Mouse (Mus musculus): Measurements from ENCODE around the gene Stat5b.

Gene Stat5b

GRCm38 (mm10) chr11:100870256-100870967 lies 19.9 kb upstream of the Stat5b start:
- no peak for DNase-seq (ENCODE audit: inconsistent ontology term)

GRCm38 (mm10) chr11:100865618-100866017 lies 15.1 kb upstream of the Stat5b start:
- DNase-seq (ENCODE audit: inconsistent ontology term), result no peak

- no peak for DNase-seq (ENCODE audit: inconsistent ontology term)
Measured at GRCm38 (mm10) chr11:100863141-100863540, 12.6 kb upstream of the Stat5b start.

GRCm38 (mm10) chr11:100861836-100862235 lies 11.3 kb upstream of the Stat5b start:
- no peak for DNase-seq (ENCODE audit: inconsistent ontology term)

- DNase-seq (ENCODE audit: inconsistent ontology term), result no peak
Measured at GRCm38 (mm10) chr11:100861335-100861734, 10.8 kb upstream of the Stat5b start.

- DNase-seq (ENCODE audit: inconsistent ontology term), result peak; percentile 83
Measured at GRCm38 (mm10) chr11:100860198-100861048, 9.9 kb upstream of the Stat5b start.

GRCm38 (mm10) chr11:100859579-100860075 lies 9.1 kb upstream of the Stat5b start:
- no peak for DNase-seq (ENCODE audit: inconsistent ontology term)

- DNase-seq (ENCODE audit: inconsistent ontology term), result peak; percentile 85
Measured at GRCm38 (mm10) chr11:100858935-100859578, 8.5 kb upstream of the Stat5b start, which contains the start of gene Stat5a. TSS of gene Stat5a (plus strand) at chr11:100859351.

GRCm38 (mm10) chr11:100857960-100858359 lies 7.4 kb upstream of the Stat5b start:
- DNase-seq (ENCODE audit: inconsistent ontology term), result no peak

- no peak for DNase-seq (ENCODE audit: inconsistent ontology term)
Measured at GRCm38 (mm10) chr11:100855178-100855577, 4.7 kb upstream of the Stat5b start.

- no peak for DNase-seq (ENCODE audit: inconsistent ontology term)
Measured at GRCm38 (mm10) chr11:100854268-100854667, 3.7 kb upstream of the Stat5b start.

- no peak for DNase-seq (ENCODE audit: inconsistent ontology term)
Measured at GRCm38 (mm10) chr11:100853018-100853417, 2.5 kb upstream of the Stat5b start.

- DNase-seq (ENCODE audit: inconsistent ontology term), result no peak
Measured at GRCm38 (mm10) chr11:100852088-100852487, 1.6 kb upstream of the Stat5b start.

GRCm38 (mm10) chr11:100850778-100851528 lies 429 bp upstream of the Stat5b start:
- DNase-seq (ENCODE audit: inconsistent ontology term), result peak; percentile 40

- peak; percentile 46 for DNase-seq (ENCODE audit: inconsistent ontology term)
Measured at GRCm38 (mm10) chr11:100849456-100850037, 977 bp downstream of the Stat5b start.

GRCm38 (mm10) chr11:100848789-100849379 lies 1.6 kb downstream of the Stat5b start:
- DNase-seq (ENCODE audit: inconsistent ontology term), result no peak

- no peak for DNase-seq (ENCODE audit: inconsistent ontology term)
Measured at GRCm38 (mm10) chr11:100848080-100848479, 2.4 kb downstream of the Stat5b start.

- DNase-seq (ENCODE audit: inconsistent ontology term), result no peak
Measured at GRCm38 (mm10) chr11:100847572-100847971, 3.0 kb downstream of the Stat5b start.

GRCm38 (mm10) chr11:100845793-100846192 lies 4.7 kb downstream of the Stat5b start:
- DNase-seq (ENCODE audit: inconsistent ontology term), result no peak

- DNase-seq (ENCODE audit: inconsistent ontology term), result no peak
Measured at GRCm38 (mm10) chr11:100844121-100844520, 6.4 kb downstream of the Stat5b start.

Data from Muller cell, postnatal 12 days (primary cell).